Mouse (Mus musculus): ENCODE data around the gene Ccnt1.

Ccnt1 gene

DNA sequence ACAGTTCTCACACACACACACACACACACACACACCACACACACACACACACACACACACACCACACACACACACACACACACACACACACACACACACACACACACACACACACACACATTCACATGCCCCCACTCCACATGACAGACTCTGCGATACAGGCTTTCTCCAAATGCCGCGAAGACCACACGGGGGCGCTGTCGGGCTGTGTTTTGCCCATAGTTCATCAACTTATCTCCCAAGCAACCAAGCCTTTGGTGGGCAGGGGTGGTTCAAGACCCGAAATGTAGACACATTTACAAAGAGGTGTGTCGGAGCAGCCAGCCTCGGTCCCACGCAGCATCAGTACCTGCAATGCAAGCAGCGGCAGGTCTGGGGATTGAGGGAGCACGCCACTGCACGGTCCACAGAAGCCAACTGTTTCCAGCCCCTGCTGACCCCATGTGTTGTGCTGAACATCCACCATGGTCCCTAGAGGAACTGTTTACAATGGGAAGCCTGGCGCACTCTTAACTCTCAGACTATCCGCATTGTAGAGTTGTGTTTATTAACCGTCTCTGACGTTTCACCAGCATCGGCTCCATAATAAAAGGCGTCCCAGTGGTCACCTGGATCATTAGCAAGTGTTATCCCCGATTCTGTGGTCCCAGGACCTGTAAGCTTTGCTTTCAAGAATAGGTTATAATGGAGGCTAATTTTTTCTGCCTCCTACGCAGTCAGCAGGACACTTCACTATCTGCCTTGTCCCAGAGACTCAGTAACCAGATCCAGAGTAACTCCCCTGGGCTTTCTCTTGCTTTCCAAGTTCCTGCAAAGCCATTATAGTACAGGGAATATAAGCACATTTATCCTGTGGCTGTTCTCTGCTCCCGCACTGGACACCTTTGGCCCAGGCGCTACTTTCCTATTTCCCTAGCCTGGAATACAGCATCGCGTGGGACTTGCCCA is 60.0 kb downstream of the Ccnt1 start:
- peak; percentile 58 to 62 for DNase-seq (ENCODE audit: low spot score in 2 of 2)

DNA sequence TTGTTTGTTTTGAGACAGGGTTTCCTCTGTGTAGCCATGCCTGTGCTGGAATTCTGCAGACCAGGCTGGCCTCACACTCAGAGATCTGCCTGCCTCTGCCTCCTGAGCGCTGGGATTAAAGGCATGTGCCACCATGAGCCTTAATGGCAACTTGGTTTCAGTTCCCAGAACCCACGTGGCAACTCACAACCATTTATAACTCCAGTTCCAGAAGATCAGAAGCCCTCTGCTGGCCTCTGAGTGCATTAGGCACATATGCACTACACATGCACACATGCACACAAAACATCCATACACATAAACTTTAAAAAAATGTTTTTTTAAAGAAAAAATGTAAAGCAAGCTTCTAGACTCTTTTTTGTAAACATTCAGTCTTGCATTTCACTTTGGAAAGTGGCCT is 61.3 kb downstream of the Ccnt1 start:
- no peak for DNase-seq (ENCODE audit: low spot score in 2 of 2)

- DNase-seq (ENCODE audit: low spot score in 2 of 2), result no peak
Measured at GRCm38 (mm10) chr15:98507321-98507720, 63.4 kb downstream of the Ccnt1 start.

DNA sequence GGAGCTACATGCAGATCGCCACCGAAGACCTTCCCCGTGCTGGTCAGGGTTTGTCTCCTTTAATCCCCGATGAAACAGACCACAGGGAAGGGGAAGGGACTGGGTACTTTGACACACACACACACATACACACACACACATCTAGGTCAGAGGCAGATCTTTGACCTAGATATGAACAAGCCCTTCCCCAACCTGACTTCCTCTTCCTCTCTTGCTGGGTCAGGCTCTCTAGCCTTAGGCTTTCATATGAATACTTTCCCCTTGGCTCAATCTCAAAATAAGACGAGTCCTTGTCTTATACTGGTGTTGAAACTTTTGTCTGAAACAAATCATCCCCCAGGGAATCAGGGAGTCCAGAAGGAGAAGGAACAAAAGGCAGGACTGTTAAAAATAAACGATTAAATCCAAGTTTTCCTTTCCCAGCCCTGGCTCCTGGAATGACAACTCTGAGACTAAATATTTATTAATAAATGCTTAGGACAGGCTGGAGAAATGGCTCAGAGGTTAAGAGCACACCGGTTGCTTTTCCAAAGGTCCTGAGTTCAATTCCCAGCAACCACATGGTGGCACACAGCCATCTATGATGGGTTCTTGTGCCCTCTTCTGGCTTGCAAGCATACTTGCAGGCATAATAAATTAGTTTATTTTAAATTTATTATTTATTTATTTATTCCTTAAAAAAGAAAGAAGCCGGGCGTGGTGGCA is 64.3 kb downstream of the Ccnt1 start:
- no peak for DNase-seq (ENCODE audit: low spot score in 2 of 2)

DNA sequence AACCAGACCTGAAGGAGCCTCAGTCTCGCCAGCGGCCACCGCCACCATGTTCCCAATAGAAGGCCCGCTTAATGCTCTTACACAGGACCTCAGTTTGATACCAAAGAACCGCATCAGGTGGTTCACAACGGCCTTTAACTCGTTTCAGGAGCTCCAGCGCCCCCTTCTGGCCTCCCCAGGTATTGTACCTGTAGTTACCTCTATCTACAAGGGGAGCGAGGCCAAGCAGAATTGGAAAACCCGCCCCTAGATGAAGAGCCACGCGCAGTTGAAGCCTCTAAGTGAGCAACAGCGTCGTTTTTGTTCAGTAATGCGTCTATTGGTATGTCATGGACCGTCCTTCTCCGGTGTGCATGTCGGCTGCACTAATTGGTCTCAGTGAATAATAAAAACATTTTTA is 66.2 kb downstream of the Ccnt1 start:
- peak; percentile 40 to 66 for DNase-seq (ENCODE audit: low spot score in 2 of 2)

GRCm38 (mm10) chr15:98503317-98503716 is 67.4 kb downstream of the Ccnt1 start:
- no peak for DNase-seq (ENCODE audit: low spot score in 2 of 2)

DNA sequence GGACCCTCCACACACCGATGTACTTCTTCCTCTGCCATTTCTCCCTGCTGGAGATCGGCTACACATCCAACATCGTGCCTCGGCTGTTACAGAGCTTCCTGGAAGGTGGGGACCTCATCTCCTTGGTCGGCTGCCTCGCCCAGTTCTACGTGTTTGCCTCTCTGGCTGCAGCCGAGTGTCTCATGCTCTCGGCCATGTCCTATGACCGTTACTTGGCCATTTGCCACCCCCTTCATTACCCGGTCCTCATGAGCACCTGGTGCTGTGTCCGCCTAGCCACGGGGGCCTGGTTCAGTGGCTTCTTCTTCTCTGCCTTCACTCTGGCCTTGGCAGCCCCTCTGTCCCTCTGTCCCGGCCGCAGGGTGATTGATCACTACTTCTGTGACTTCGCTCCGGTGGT is 73.1 kb downstream of the Ccnt1 start:
- DNase-seq (ENCODE audit: low spot score in 2 of 2), result no peak

- no peak for DNase-seq (ENCODE audit: low spot score in 2 of 2)
Measured at GRCm38 (mm10) chr15:98492102-98492501, 78.6 kb downstream of the Ccnt1 start, which contains the start of gene Olfr279. TSS of gene Olfr279 (plus strand) at chr15:98492402.

- DNase-seq (ENCODE audit: low spot score in 2 of 2), result no peak
Measured at GRCm38 (mm10) chr15:98491332-98491731, 79.4 kb downstream of the Ccnt1 start.
